Mouse (Mus musculus) heart, adult 2 months (tissue): ENCODE data around the gene Igtp.

ENCODE experiments used
- CTCF ChIP-seq: fragments of 200-600 bp; IDR thresholded peaks from 2 replicates; pipeline ENCODE4 v1.8.1; 2022; ENCODE audit warnings: antibody characterized with exemption, mild to moderate bottlenecking, moderate library complexity
- POLR2A ChIP-seq: fragments of 200-500 bp; IDR thresholded peaks from 2 replicates; pipeline ENCODE4 v1.6.1; 2011; ENCODE audit warnings: mild to moderate bottlenecking, low read depth, low read length, control low read depth; ENCODE audit not compliant: insufficient read depth

GRCm38 (mm10) chr11:58156871-58157270, 42.5 kb upstream of the Igtp start:
- TF ChIP-seq POLR2A (no peak), CTCF (no peak)
